Mouse (Mus musculus): ENCODE measurements at regions not wholly inside any gene's neighbourhood (a gene's known extent, or its start where the extent isn't known, plus 50 kb on each side); places are given as distances from the start of the nearest gene placed in this dataset.

- no peak overlapping the region for H3K4me3 ChIP-seq (ENCODE audit: low read length)
- no peak overlapping the region for H3K27ac ChIP-seq (ENCODE audit: low read length)
- H3K4me2 ChIP-seq (ENCODE audit: low read depth, low read length), result no peak overlapping the region
- no peaks in the 10 kb centered on the region for H3K9me3 ChIP-seq (ENCODE audit: control insufficient read depth, low read length)
- H3K27me3 ChIP-seq (replicated peaks; ENCODE audit: control insufficient read depth, insufficient read depth, low read length), result no peaks in the 10 kb centered on the region
- 81% methylated on average over 5 of the region's 5 CpGs for WGBS
- H3K36me3 ChIP-seq (ENCODE audit: control insufficient read depth, insufficient read depth, low read length), result no peaks in the 10 kb centered on the region
- ATAC-seq, result no peak
- no peaks in the 10 kb centered on the region for H3K4me1 ChIP-seq (ENCODE audit: control insufficient read depth, insufficient read depth, low read length)
- no peak overlapping the region for H3K9ac ChIP-seq (ENCODE audit: low read depth, low read length)
Measured at GRCm38 (mm10) chr1:65981665-65982064, 55.3 kb downstream of the Crygf start.

- no peak for ATAC-seq
- Histone ChIP-seq H3K4me3 (ENCODE audit: low read length) (no peak overlapping the region), H3K4me1 (ENCODE audit: control insufficient read depth, insufficient read depth, low read length) (0 out of 2 replicates have a peak, but pooled peaks cover 5% of the 10 kb centered on the region), H3K27me3 (replicated peaks; ENCODE audit: control insufficient read depth, insufficient read depth, low read length) (no peaks in the 10 kb centered on the region), H3K36me3 (ENCODE audit: control insufficient read depth, insufficient read depth, low read length) (no peaks in the 10 kb centered on the region), H3K9me3 (ENCODE audit: control insufficient read depth, low read length) (0 out of 2 replicates have a peak, but pooled peaks cover 3% of the 10 kb centered on the region), H3K9ac (ENCODE audit: low read depth, low read length) (no peak overlapping the region), H3K27ac (ENCODE audit: low read length) (no peak overlapping the region), H3K4me2 (ENCODE audit: low read depth, low read length) (no peak overlapping the region)
- WGBS, result 44% methylated on average over 3 of the region's 3 CpGs
Measured at GRCm38 (mm10) chr1:66000398-66000797, 74.1 kb downstream of the Crygf start.

GRCm38 (mm10) chr1:66003897-66004660 is 77.8 kb downstream of the Crygf start:
- Histone ChIP-seq H3K4me3 (ENCODE audit: low read length) (no peak overlapping the region), H3K9ac (ENCODE audit: low read depth, low read length) (no peak overlapping the region), H3K4me1 (ENCODE audit: control insufficient read depth, insufficient read depth, low read length) (0 out of 2 replicates have a peak, but pooled peaks cover 5% of the 10 kb centered on the region), H3K27ac (ENCODE audit: low read length) (no peak overlapping the region), H3K4me2 (ENCODE audit: low read depth, low read length) (peak overlapping the region; percentile 38), H3K9me3 (ENCODE audit: control insufficient read depth, low read length) (0 out of 2 replicates have a peak, but pooled peaks cover 3% of the 10 kb centered on the region), H3K27me3 (replicated peaks; ENCODE audit: control insufficient read depth, insufficient read depth, low read length) (no peaks in the 10 kb centered on the region), H3K36me3 (ENCODE audit: control insufficient read depth, insufficient read depth, low read length) (no peaks in the 10 kb centered on the region)
- 19% methylated on average over 17 of the region's 17 CpGs for WGBS
- peak; percentile 83 for ATAC-seq

Data from intestine, embryonic 16.5 days (tissue).